Mouse (Mus musculus) ovary, adult 10 weeks (tissue): ENCODE results near the gene Gm20767. TPM values are rescaled to one million over a fixed set of nuclear protein-coding genes. Genes with fewer than 3 reads are reported as not detected.

ENCODE experiments used
- polyA plus RNA-seq: library from polyadenylated mRNA; stranded (reverse); fragments of 350-450 nt; fragmentation: Illumina TruSeq; extraction: RNeasy Lipid Tissue Mini Kit (QIAGEN cat#74804); gene quantifications from one replicate; pipeline ENCODE4 v1.2.3, GENCODE M21; 2014

Gene Gm20767
- polyA plus RNA-seq = not detected

DNA sequence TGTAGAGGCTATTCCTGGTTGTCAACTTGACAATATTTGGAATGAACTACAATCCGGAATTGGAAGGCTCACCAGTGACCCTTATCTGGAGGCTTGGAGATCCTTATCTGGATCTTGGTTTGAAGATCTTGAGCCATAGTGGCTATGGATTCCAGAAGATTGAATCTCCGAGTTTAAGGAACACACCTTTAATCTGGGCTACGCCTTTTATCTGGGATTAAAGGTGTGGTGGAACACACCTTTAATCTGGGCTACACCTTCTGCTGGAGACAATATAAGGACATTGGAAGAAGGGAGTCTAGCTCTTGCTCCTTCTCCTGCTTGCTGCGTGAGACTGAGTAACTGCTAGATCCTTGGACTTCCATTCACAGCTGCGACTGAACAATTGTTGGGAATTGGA is at the start of gene Gm20767:
Gene Gm20767 (plus strand): TSS at position 301 of the 400 bp plus-strand sequence.

GRCm38 (mm10) chr13:120172133-120172532 is 32.1 kb downstream of the Gm20767 start, which contains the start of gene Gm21818:
TSS of gene Gm21818 (plus strand) at chr13:120172433.

Other genes starting within 250 kb of the Gm20767 start
- gene Tcstv1, start 245.5 kb upstream of the Gm20767 start, polyA plus RNA-seq = 2.1 TPM
- not detected for gene Gm21761, start 211.0 kb upstream of the Gm20767 start, polyA plus RNA-seq
- not detected for gene B020031M17Rik, start 189.4 kb upstream of the Gm20767 start, polyA plus RNA-seq
- not detected for gene Gm36079, start 113.2 kb upstream of the Gm20767 start, polyA plus RNA-seq
- gene Gm21188, start 88.1 kb upstream of the Gm20767 start, polyA plus RNA-seq = 6.3 TPM
- not detected for gene Gm21818, start 32.2 kb downstream of the Gm20767 start, polyA plus RNA-seq
- gene Gm21762, start 75.7 kb downstream of the Gm20767 start, polyA plus RNA-seq = not detected
- gene Gm21731, start 98.9 kb downstream of the Gm20767 start, polyA plus RNA-seq = not detected
- not detected for gene AF067061, start 122.9 kb downstream of the Gm20767 start, polyA plus RNA-seq
- 0.77 TPM for gene BC147527, start 160.1 kb downstream of the Gm20767 start, polyA plus RNA-seq
- gene Tcstv3, start 176.6 kb downstream of the Gm20767 start, polyA plus RNA-seq = not detected